Mouse (Mus musculus) gastrocnemius, adult 2 months (tissue): Measurements from ENCODE around the gene Alg2. TPM values are rescaled to one million over a fixed set of nuclear protein-coding genes. Genes with fewer than 3 reads are reported as not detected.

Experiments
- DNase-seq: peaks from one replicate; pipeline ENCODE4 v3.0.0; 2022
- H3K27ac ChIP-seq: fragments of 200-600 bp; 2 replicates; pipeline ENCODE4 v1.8.1; 2022; ENCODE audit warnings: mild to moderate bottlenecking
- H3K4me3 ChIP-seq: fragments of 200-600 bp; 2 replicates; pipeline ENCODE4 v1.8.1; 2022; ENCODE audit warnings: mild to moderate bottlenecking, moderate library complexity
- CTCF ChIP-seq: fragments of 200-600 bp; IDR thresholded peaks from 2 replicates; pipeline ENCODE4 v1.8.1; 2022; ENCODE audit warnings: antibody characterized with exemption, mild to moderate bottlenecking, moderate library complexity
- intact Hi-C: fragments of 180-260 bp; cut with DNase I; formaldehyde crosslinking; loops from one replicate; pipeline ENCODE4 v1.15.1; 2025
- total RNA-seq, 2 experiments: library from RNA; stranded (reverse); gene quantifications; 2 replicates each; pipeline ENCODE4 v1.2.3; 2021

Alg2 gene
- total RNA-seq, 2 experiments from 2014 or later = 11.2 to 11.4 TPM

DNA sequence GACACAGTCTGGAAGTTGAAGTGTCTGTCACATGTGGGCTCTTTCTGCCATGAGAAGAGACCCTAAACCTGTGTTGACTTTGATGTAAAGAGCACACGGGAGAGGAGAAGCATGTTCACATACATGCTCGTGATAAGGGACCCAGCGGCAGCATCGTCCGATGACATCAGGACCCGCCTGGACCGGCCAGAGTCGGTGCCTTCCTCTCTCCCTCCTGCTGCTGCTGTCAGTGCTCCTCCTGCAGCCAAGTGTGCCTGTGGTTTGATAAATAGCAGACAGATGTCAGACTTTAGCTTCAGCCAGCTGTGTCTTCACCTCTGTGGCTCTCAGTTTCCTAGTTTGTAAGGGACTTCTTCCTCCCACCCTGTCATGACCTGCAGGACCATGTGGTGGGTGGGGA is 19.3 kb upstream of the Alg2 start:
- Histone ChIP-seq H3K27ac (peak overlapping the region; percentile 73), H3K4me3 (peak overlapping the region; percentile 22; the same call in 1 of the 2 replicates)
- DNase-seq = no peak
- intact Hi-C loops = no loop called here
- no peak for TF ChIP-seq CTCF

- Histone ChIP-seq H3K4me3 (no peak overlapping the region), H3K27ac (0 out of 2 replicates have a peak overlapping the region, but pooled peaks have one; percentile 31)
- no peak for TF ChIP-seq CTCF
- no peak for DNase-seq
- intact Hi-C loops = no loop called here
Measured at GRCm38 (mm10) chr4:47492311-47493086, 18.4 kb upstream of the Alg2 start.

DNA sequence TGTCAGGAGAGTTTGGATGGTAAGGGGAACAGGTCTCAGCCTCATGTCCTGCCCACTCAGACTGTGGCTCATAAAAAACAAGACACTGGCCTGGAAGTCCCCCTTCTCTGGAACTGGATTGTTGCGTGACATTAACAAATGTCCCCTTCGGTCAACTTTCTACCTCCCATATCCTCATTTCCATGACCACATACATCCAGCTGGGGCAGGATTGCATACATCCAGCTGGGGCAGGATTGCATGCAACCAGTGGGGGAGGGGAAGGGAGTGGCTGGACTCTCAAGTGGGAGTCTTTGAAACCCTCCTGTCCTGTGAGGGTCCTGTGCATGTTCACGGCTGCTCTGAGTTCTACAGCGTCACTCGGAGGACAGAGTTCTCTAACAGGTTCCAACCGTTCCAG is 17.1 kb upstream of the Alg2 start:
- TF ChIP-seq CTCF = no peak
- intact Hi-C loops = no loop called here
- DNase-seq = no peak

GRCm38 (mm10) chr4:47480576-47480975 is 6.4 kb upstream of the Alg2 start:
- no peak overlapping the region for H3K27ac ChIP-seq
- TF ChIP-seq CTCF = no peak
- no peak for DNase-seq
- no peak overlapping the region for H3K4me3 ChIP-seq
- intact Hi-C loops = no loop called here

More for the DNA sequence above, 17.1 kb upstream of the Alg2 start:
- no peak overlapping the region for H3K4me3 ChIP-seq
- H3K27ac ChIP-seq = no peak overlapping the region

DNA sequence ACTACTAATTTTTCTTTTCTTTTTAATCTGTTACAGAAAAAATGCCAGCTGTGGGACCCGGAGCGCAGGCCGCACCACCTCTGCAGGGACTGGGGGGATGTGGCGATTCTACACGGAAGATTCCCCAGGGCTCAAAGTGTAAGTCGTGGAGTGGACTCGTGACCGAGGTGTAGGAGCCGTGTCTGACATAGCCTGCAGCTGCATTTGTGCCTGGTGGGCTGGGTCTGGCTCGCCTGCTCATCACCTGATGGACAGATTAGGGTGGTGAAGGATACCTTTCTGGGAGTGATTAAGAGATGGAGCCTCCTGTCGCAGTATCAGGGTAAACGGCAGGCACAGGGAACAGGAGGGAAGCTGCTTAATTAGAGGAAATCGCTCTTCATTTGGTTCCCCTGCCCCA is 6.0 kb upstream of the Alg2 start:
- no peak for TF ChIP-seq CTCF
- Histone ChIP-seq H3K4me3 (no peak overlapping the region), H3K27ac (peak overlapping the region; percentile 98; the same call in 1 of the 2 replicates)
- DNase-seq = no peak
- intact Hi-C loops = no loop called here

GRCm38 (mm10) chr4:47477539-47477938 is 3.4 kb upstream of the Alg2 start:
- no peak for TF ChIP-seq CTCF
- intact Hi-C loops = no loop called here

DNA sequence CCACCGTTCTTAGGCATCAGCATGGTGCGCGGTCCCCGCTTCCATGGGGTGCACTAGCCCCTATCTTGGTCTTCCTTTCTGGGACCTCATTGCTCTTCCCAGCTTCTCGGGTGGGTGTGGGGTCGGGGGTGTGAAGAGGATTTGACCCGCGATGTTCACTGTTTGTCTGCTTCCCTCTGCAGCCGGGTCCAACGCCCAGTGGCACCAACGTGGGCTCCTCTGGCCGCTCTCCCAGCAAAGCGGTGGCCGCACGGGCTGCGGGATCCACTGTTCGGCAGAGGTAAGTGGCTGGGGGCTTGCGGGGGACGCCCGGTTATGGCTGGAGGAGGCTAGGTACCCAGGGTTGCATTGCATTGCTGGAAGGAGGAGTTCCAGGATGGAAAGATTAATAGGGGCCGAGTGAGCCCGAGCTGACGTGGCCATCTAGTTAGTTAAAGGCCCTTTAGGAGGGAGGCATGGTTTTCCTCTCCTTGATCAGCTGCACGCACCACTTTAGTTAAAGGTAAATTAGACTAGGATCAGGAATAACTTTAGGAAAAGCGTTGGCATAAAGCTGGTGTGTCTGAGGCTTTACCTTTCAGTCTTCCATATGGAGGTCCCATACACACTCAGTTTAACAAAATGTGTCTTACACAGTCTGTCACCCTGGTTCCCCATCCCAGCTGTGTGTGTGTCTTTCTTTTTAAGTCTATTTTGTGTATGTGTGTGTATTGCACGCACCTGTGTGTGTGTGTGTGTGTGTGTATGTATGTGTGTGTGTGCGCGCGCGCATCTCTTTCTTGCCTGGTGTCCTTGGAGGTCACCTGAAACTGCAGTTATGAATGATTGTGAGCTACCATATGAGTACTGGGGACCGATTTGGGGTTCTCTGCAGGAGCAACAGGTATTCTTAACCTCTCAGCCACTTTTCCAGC is 854 bp upstream of the Alg2 start:
- DNase-seq = no peak
- H3K27ac ChIP-seq = peak overlapping the region; percentile 98
- intact Hi-C loops = loop anchor here (1.0 to 2.0 kb wide), 3 partner anchors 24 to 804 kb away; partner anchors contain the start of genes Erp44 and Invs
- peak overlapping the region; percentile 98 for H3K4me3 ChIP-seq
- TF ChIP-seq CTCF = no peak

More at GRCm38 (mm10) chr4:47477539-47477938, 3.4 kb upstream of the Alg2 start:
- DNase-seq = no peak
- Histone ChIP-seq H3K4me3 (peak overlapping the region; percentile 98), H3K27ac (peak overlapping the region; percentile 98)

DNA sequence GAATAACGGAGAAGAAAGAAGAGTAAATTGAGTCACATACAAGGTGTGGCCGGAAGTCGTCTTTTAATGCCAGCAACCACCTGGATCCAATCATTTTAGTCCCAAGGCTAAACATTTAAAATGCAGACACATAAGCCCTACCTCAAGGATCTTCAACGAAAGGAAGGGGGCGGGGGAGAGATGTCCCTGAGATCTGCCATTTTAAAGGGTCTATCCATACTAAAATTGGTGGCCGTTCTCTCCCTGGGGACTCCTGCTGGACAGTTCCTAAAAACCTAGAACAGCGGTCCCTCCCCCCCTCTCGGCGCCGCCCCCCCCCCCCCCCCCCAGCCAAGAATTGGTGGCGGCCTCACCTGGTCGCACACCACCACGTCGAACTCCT is 556 bp downstream of the Alg2 start:
- intact Hi-C loops = no loop called here
- DNase-seq = no peak
- peak overlapping the region; percentile 98 for H3K27ac ChIP-seq
- peak overlapping the region; percentile 98 for H3K4me3 ChIP-seq
- TF ChIP-seq CTCF = peak; percentile 8; the same call in 1 of the 2 replicates

GRCm38 (mm10) chr4:47467196-47467595 is 6.9 kb downstream of the Alg2 start:
- Histone ChIP-seq H3K27ac (no peak overlapping the region), H3K4me3 (no peak overlapping the region)
- intact Hi-C loops = no loop called here
- DNase-seq = no peak
- no peak for TF ChIP-seq CTCF

DNA sequence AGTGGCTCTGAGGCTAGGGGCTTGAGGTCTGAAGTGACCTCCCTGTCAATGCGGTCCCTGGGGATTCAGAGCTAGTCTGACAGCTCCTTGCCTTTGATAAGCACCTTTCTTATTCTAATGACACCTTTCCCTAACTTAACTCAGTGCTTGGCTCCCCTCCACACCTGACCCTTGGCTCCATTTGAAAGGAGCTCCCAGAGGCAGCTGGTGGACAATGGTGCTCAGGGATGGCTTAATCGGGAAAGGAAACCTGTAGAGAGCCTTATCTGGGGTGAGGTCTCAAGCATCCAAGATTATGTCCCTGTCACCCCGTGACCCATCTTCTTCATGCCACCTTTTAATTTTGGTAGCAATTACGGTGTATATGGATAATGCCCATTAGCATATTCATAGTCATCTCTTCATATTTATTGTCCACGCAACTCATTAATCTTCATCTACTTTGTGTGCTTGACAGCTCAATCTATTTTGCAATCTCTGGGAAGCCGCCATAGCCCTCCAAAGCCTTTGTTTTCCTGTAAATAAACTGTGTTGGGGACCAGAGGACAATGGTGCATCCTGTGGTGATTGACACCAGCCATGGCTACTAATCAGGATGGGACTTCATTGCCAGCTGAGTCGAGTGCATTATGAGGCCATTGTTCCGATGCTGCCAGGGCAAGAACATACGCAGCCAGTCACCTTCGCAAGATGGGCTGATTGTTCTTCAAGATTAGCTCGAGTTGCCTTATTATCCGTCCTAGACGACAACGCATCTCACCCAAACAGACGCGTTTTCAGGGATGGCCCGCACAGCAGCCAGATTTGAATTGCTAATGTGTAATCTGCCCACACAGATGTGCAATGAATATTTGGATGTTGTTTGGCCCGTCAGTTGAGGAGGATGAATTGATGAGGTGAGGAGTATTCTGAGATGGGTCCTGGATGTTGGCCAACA is 24.3 kb downstream of the Alg2 start:
- Histone ChIP-seq H3K27ac (no peak overlapping the region), H3K4me3 (no peak overlapping the region)
- intact Hi-C loops = no loop called here
- TF ChIP-seq CTCF = no peak
- DNase-seq = no peak

DNA sequence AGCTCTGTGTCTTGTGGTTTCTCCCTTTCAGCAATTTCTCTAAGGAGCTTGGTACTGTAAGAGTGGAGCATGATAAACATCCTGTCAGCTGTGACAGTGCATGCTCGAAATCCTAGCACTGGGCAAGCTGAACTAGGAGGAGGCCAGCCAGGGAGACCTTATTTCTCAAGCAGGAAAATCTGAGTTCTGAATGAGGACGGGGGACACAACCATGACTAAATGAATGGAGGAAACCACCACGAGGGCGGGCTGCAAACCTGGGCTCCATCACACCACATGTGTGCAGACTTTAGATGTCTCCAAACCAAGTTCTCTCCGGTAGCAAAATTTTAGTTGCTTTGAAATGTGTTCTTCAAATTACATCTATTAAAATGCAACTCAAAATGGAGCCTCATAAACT is 25.0 kb downstream of the Alg2 start:
- DNase-seq = no peak
- intact Hi-C loops = no loop called here
- TF ChIP-seq CTCF = no peak

DNA sequence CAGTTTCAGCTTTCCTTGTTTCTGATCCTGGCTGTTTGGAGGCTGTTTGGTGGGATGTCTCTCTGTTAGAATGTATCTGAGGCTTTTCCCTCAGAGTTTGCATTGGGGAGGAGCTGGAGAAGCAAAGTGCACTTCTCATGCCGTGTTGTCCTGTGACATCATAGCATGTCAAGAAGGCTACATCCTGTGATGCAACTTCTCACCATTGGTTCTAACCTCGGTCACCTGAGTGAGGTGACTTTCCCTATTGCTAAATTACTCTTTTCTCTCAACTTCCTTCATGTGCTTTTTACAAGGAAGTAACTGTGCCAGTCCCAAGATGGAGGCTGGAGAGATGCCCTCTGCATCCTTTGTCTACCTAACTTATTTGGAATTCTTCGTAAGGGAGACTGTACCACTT is 25.6 kb downstream of the Alg2 start:
- intact Hi-C loops = no loop called here
- no peak overlapping the region for H3K4me3 ChIP-seq
- no peak for DNase-seq
- H3K27ac ChIP-seq = no peak overlapping the region
- TF ChIP-seq CTCF = no peak

More for the DNA sequence above, 25.0 kb downstream of the Alg2 start:
- Histone ChIP-seq H3K4me3 (no peak overlapping the region), H3K27ac (no peak overlapping the region)
